Mouse (Mus musculus): ENCODE results near the gene Zfp599. TPM values are rescaled to one million over a fixed set of nuclear protein-coding genes. Genes with fewer than 3 reads are reported as not detected.

Zfp599 gene
- 1 to 10 TPM; 2.1 to 3.4 TPM for total RNA-seq (2023)

DNA sequence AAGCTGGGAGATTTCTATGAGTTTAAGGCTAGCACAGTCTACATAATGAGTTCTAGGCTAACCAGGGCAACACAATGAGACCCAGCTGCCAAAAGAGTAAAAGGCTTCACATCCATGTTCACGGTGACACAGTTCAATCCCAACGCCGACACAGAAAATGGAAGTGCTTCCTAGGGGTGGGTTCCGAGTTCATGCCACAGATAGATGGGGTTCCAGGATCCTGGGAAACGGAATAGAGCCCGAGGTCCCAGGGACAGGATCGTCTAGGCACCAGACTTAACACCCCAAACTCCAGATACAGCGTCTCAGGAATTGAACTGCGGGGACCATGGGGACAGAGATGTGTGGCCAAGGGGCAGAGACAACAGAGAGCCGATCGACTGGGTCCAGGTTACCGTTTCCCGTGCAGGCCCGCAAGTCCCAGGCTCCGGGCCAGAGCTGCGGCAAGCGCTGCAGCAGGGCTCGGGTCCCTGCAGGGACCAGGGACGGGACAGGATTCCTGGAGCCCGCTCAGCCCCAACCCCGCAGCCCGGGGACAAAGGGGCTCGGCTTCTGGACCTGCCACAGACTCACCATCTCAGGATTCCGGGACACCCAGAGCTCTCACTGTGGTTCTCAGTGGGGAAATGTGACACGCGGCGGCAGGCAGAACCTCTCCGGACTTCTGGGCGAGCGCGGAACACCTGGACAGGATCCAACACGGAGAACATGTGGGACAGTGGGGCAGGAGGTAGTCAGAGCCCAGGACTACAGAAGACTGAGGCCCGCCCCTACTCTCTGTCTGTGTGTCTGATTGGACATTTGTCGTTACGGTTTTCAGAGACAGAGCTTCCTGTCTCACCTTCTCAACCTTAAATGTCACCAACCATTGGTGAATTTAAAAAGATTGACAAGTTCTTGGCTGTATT lies at the start of gene Zfp599:
Gene Zfp599, minus strand, starts transcription at position 712 of the 908 bp plus-strand sequence.

GRCm38 (mm10) chr9:22307156-22307919 lies 47.6 kb upstream of the Zfp599 start, which contains the start of gene Zfp810:
Zfp810 (minus strand) TSS chr9:22307648.

GRCm38 (mm10) chr9:22225581-22226388 lies 33.9 kb downstream of the Zfp599 start, which contains the start of gene Zfp809:
Zfp809 (plus strand) TSS chr9:22225714.

Other genes starting within 250 kb of the Zfp599 start
- not detected for gene Elavl3, start 207.9 kb downstream of the Zfp599 start, total RNA-seq (2023)
- gene Gm49318, start 188.6 kb downstream of the Zfp599 start, total RNA-seq (2023), result not detected
- gene Zfp653, start 188.5 kb downstream of the Zfp599 start, total RNA-seq (2023), result 10 to 100 TPM; 33.3 to 36.1 TPM
- 10 to 100 TPM; 22.1 to 27.1 TPM for gene Ecsit, start 174.5 kb downstream of the Zfp599 start, total RNA-seq (2023)
- not detected for gene Cnn1, start 160.7 kb downstream of the Zfp599 start, total RNA-seq (2023)
- gene Elof1, start 142.7 kb downstream of the Zfp599 start, total RNA-seq (2023), result 10 to 100 TPM; 41.6 to 49.2 TPM
- 100 to 1,000 TPM; 205 to 239 TPM for gene Acp5, start 124.2 kb downstream of the Zfp599 start, total RNA-seq (2023)
- gene Pigyl, start 103.0 kb downstream of the Zfp599 start, total RNA-seq (2023), result 10 to 100 TPM in 1 of 2 experiments, 1 to 10 TPM in 1; 9.0 to 12.4 TPM
- gene Zfp872, start 71.8 kb downstream of the Zfp599 start, total RNA-seq (2023), result not detected
- gene Zfp809, start 34.2 kb downstream of the Zfp599 start, total RNA-seq (2023), result 10 to 100 TPM; 39.3 to 41.9 TPM
- gene Zfp810, start 47.8 kb upstream of the Zfp599 start, total RNA-seq (2023), result 10 to 100 TPM; 15.6 to 21.3 TPM
- under 1 TPM; 0.71 to 0.84 TPM for gene Anln, start 129.3 kb upstream of the Zfp599 start, total RNA-seq (2023)
- 1 to 10 TPM; 1.4 to 2.5 TPM for gene 9530077C05Rik, start 151.6 kb upstream of the Zfp599 start, total RNA-seq (2023)
- not detected for gene Gm17545, start 194.4 kb upstream of the Zfp599 start, total RNA-seq (2023)
- 10 to 100 TPM; 88.1 to 88.6 TPM for gene Rp9, start 209.8 kb upstream of the Zfp599 start, total RNA-seq (2023)
- 10 to 100 TPM; 29.6 to 32.0 TPM for gene Bbs9, start 215.8 kb upstream of the Zfp599 start, total RNA-seq (2023)